Mouse (Mus musculus): ENCODE data around the gene Wwox. TPM values are rescaled to one million over a fixed set of nuclear protein-coding genes. Genes with fewer than 3 reads are reported as not detected.

Gene Wwox
- polyA plus RNA-seq, 1 experiment from 2014 or later = 10.6 TPM

DNA sequence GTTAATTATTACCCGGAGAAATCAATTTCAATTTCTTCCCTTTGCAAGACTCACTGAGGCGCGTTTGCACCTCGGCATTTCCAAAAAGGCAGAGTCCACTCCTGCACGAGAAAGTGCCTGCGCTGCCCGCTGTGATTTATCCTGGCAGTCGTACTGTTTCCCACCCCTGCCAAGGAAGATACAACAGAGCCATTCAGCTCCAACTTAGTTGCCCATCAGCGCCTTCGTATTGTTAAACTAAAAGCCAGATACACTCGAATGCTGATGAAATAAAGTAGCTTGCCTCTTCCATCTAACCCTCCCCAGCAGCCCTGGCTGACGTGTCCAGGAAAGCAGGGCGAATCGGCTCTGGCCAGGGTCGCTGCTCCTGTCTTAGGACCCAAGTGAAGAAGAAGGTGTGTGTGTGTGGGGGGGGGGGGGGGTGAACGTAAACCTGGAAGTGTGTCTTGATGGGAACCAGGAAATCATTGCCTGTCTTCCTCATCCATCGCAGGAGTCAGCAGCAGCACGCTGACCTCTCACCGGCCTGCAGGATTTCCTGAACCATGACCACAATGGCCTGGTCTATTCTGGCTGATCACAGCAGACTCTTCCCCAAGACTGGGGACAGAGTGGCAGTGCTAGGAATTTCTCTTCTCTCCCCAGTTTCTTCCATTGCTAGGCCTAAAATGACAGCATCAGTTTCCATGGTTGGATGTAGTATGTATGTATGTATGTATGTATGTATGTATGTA lies 154.1 kb downstream of the Wwox start:
- Histone ChIP-seq H3K9me3 (replicated peaks) (peaks cover 9% of the 10 kb centered on the region), H3K4me1 (peaks cover 38% of the 10 kb centered on the region), H3K36me3 (peaks cover 10% of the 10 kb centered on the region; the same call in 1 of the 2 replicates), H3K27ac (replicated peaks) (peak overlapping the region; percentile 55; the same call in 1 of the 2 replicates), H3K4me3 (peak overlapping the region; percentile 27; the same call in 1 of the 2 replicates), H3K27me3 (ENCODE audit: low read depth, poor library complexity, severe bottlenecking) (no peaks in the 10 kb centered on the region)
- 32% methylated on average over 19 of the region's 19 CpGs for WGBS
- no peak for DNase-seq (ENCODE audit: low spot score)

DNA sequence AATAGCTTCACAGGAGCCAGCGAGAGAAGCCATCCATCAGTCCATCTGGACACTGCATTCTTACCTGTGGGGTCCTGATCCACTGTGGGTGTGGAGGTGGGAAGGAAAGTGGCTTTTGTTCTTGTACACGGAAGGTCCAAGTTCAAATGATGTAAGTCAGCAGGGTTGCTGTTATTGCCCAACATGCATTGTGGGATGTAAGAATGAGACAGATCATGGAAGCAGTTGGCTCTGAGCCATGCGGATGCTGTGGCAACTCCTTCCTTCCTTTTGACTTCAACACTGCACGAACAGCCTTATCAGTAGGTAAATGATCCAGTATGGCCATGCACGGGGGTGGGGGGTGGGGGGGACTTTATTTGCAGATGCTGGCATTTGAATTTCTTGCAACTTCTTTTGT lies 155.4 kb downstream of the Wwox start:
- no peaks in the 10 kb centered on the region for H3K27me3 ChIP-seq (ENCODE audit: low read depth, poor library complexity, severe bottlenecking)
- peaks cover 49% of the 10 kb centered on the region for H3K4me1 ChIP-seq
- H3K36me3 ChIP-seq = peaks cover 10% of the 10 kb centered on the region; the same call in 1 of the 2 replicates
- H3K9me3 ChIP-seq (replicated peaks) = peaks cover 9% of the 10 kb centered on the region
- H3K4me3 ChIP-seq = no peak overlapping the region
- no peak for DNase-seq (ENCODE audit: low spot score)
- WGBS = 91% methylated on average over 5 of the region's 5 CpGs
- no peak overlapping the region for H3K27ac ChIP-seq (replicated peaks)

DNA sequence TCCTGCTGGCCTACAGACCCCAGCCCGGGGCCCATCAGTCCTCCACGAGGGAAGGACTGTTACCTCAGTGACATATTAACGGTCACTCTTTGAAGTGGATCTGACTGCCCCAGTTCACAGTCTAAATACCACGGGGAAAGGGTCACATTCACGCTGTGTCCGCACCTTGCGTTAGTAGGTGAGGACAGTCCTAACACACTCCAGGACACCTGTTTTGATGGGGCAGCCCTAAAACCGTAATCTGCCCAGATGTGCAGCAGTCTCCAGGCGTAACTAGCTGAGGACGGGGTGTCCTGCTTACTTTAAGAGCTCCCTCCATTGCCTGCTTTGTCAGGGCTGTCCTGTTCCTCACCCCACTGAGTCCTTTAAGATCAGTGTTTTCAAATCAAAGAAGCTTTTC lies 160.1 kb downstream of the Wwox start:
- no peak overlapping the region for H3K4me3 ChIP-seq
- H3K4me1 ChIP-seq = peaks cover 47% of the 10 kb centered on the region
- no peak for DNase-seq (ENCODE audit: low spot score)
- H3K27me3 ChIP-seq (ENCODE audit: low read depth, poor library complexity, severe bottlenecking) = peaks cover 6% of the 10 kb centered on the region; the same call in 1 of the 2 replicates
- peaks cover 10% of the 10 kb centered on the region; the same call in 1 of the 2 replicates for H3K36me3 ChIP-seq
- WGBS = 38% methylated on average over 10 of the region's 10 CpGs
- H3K9me3 ChIP-seq (replicated peaks) = peaks cover 9% of the 10 kb centered on the region
- H3K27ac ChIP-seq (replicated peaks) = peak overlapping the region; percentile 50

DNA sequence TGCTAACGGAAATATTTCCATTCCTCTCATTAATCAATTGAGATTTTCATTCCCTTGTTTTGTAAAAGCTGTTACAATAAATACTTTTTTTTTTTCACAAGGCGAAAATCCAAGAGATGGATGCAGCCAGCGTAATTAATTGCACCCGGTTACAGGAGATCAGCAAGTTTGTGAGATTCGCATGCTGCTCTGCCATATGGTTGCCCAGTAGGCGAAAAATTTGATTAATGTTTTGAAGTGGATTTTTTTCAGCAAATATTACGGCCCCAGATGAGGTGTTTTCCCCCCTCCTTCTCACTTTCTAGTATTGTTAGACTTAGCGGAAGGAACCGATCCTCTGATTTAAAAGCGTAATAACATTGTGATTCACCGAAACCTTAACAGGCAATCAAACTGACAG lies 160.7 kb downstream of the Wwox start:
- Histone ChIP-seq H3K9me3 (replicated peaks) (peaks cover 9% of the 10 kb centered on the region), H3K36me3 (peaks cover 9% of the 10 kb centered on the region; the same call in 1 of the 2 replicates), H3K4me1 (peaks cover 50% of the 10 kb centered on the region), H3K4me3 (no peak overlapping the region), H3K27ac (replicated peaks) (no peak overlapping the region), H3K27me3 (ENCODE audit: low read depth, poor library complexity, severe bottlenecking) (peaks cover 6% of the 10 kb centered on the region; the same call in 1 of the 2 replicates)
- WGBS = 64% methylated on average over 11 of the region's 11 CpGs
- DNase-seq (ENCODE audit: low spot score) = no peak

DNA sequence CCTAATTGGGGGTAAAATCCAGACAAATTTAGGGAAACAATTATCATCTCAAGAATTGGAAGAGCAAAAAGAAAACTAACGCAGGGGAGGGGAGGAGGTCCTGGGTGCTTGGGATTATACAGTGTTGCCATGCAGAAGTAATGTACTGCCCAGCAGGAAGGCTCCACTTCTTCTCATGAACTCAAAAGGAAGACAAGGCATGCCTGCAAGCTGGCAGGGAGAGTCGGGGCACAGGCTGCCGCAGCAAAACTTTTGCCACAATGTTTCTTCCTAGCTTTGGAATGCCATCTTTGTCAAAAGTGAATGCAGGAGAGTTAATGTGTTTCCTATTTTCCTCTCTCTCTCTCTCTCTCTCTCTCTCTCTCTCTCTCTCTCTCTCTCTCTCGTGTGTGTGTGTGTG lies 163.6 kb downstream of the Wwox start:
- Histone ChIP-seq H3K36me3 (no peaks in the 10 kb centered on the region), H3K4me3 (no peak overlapping the region), H3K27ac (replicated peaks) (peak overlapping the region; percentile 42; the same call in 1 of the 2 replicates), H3K4me1 (peaks cover 50% of the 10 kb centered on the region), H3K9me3 (replicated peaks) (no peaks in the 10 kb centered on the region), H3K27me3 (ENCODE audit: low read depth, poor library complexity, severe bottlenecking) (peaks cover 6% of the 10 kb centered on the region; the same call in 1 of the 2 replicates)
- WGBS = 37% methylated on average over 3 of the region's 4 CpGs
- DNase-seq (ENCODE audit: low spot score) = no peak

DNA sequence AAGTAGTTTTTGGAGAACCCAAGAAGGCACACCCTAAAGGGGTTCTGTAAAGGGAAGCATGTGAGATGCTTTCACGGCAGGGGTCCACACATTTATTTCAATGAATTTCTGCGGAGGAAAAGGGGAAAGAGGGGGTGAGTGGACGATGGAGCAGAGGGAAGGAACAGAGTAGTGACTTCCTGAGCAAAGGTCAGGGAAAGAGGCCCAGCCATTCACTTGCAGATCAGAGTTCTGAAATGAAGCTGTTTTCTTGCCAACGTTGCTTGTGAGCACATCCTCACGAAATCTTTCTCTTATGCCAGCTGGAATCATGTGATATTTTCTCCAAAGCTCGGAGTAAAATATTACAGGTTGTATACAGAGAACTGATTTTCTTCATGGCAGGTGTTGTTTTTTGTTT lies 164.1 kb downstream of the Wwox start:
- H3K27ac ChIP-seq (replicated peaks) = peak overlapping the region; percentile 42; the same call in 1 of the 2 replicates

DNA sequence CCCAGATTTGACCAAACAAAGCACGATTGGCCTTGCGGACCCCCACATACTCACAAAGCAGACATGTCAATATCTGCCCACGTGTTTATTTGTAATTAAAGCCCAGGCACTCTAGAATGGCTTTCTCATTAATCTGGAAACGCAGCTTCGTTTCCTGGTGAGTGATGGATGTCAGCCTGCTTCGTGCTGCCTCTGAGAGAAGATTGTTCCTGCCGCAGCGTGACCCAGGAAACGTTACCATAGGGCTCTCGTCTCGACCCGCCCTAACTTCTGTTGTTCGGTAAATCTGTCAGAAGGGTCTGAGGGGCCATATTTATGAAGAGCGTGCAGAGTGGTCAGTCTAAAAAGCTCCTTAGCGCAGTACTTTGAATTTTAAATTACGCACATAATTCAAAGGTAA lies 164.9 kb downstream of the Wwox start:
- no peak for DNase-seq (ENCODE audit: low spot score)
- H3K9me3 ChIP-seq (replicated peaks) = no peaks in the 10 kb centered on the region
- 58% methylated on average over 16 of the region's 16 CpGs for WGBS
- H3K4me3 ChIP-seq = no peak overlapping the region
- peak overlapping the region; percentile 38 for H3K27ac ChIP-seq (replicated peaks)
- H3K4me1 ChIP-seq = peaks cover 44% of the 10 kb centered on the region
- H3K36me3 ChIP-seq = no peaks in the 10 kb centered on the region
- peaks cover 6% of the 10 kb centered on the region; the same call in 1 of the 2 replicates for H3K27me3 ChIP-seq (ENCODE audit: low read depth, poor library complexity, severe bottlenecking)

More for the DNA sequence above, 164.1 kb downstream of the Wwox start:
- Histone ChIP-seq H3K9me3 (replicated peaks) (no peaks in the 10 kb centered on the region), H3K4me3 (no peak overlapping the region), H3K36me3 (no peaks in the 10 kb centered on the region), H3K4me1 (peaks cover 50% of the 10 kb centered on the region), H3K27me3 (ENCODE audit: low read depth, poor library complexity, severe bottlenecking) (peaks cover 6% of the 10 kb centered on the region; the same call in 1 of the 2 replicates)
- WGBS = 33% methylated on average over 6 of the region's 6 CpGs
- no peak for DNase-seq (ENCODE audit: low spot score)

DNA sequence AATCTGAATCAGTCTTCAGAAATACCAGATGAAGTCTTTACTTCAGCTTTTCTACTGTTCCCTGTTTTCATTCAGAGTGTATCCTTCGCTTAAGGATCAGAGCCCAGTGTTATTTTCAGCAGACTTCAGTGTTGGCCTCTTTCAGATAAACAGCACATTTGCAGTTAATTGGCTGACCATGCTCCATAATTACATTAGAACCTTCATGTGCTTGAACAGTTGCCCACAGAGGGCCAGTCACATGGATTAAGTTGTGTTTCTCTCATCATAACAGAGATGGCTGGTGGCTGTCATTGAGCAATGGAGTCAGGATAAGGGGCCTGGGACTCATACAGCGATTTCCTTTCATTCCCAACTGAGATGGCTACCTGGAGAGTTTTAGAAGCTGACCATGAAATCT lies 166.2 kb downstream of the Wwox start:
- Histone ChIP-seq H3K9me3 (replicated peaks) (no peaks in the 10 kb centered on the region), H3K4me3 (no peak overlapping the region), H3K4me1 (peaks cover 31% of the 10 kb centered on the region), H3K27me3 (ENCODE audit: low read depth, poor library complexity, severe bottlenecking) (peaks cover 6% of the 10 kb centered on the region; the same call in 1 of the 2 replicates), H3K27ac (replicated peaks) (no peak overlapping the region), H3K36me3 (no peaks in the 10 kb centered on the region)
- WGBS = 91% methylated on average over 2 of the region's 2 CpGs
- no peak for DNase-seq (ENCODE audit: low spot score)

DNA sequence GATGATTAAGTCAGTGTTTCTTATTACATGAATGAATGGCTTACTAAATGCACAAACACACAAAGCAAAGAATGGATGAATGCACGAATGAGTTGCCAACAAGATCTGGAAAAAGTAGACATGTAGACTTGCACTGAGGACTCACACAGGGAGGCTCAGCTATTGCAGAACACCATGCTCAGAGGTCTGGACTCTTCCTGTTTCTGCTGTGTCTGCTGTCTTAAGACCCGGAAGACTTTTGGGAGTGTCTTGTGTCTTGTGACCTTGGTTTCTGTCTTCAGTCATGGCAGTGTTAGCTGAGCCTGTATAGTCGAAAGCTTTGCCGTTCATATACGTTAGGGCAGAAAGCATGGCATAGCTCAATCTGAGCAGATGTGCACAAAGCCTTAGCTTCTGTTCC lies 169.9 kb downstream of the Wwox start:
- H3K27me3 ChIP-seq (ENCODE audit: low read depth, poor library complexity, severe bottlenecking) = no peaks in the 10 kb centered on the region
- DNase-seq (ENCODE audit: low spot score) = no peak
- WGBS = 93% methylated on average over 5 of the region's 5 CpGs

DNA sequence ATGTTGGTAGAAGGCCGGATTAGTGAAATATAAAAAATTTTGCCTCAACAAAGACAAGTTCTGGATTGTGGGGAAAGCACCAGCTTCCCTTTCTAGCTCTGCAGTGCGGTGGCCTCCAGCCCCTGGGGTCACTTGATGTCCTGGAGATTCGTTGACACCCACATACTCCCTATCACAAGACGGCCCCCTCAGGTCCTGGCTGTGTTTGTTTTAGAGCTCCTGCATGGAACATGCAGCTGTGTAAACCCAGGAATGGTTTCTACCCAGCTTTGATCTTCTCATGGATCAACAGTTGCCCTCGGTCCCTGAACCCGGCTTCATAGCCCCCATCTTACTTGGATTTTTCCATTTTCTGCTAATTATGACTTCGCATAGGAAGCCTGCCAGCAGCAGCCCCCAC lies 171.6 kb downstream of the Wwox start:
- DNase-seq (ENCODE audit: low spot score) = no peak
- H3K27me3 ChIP-seq (ENCODE audit: low read depth, poor library complexity, severe bottlenecking) = no peaks in the 10 kb centered on the region
- no peaks in the 10 kb centered on the region for H3K36me3 ChIP-seq
- H3K27ac ChIP-seq (replicated peaks) = no peak overlapping the region
- peaks cover 14% of the 10 kb centered on the region for H3K4me1 ChIP-seq
- H3K4me3 ChIP-seq = no peak overlapping the region
- no peaks in the 10 kb centered on the region for H3K9me3 ChIP-seq (replicated peaks)
- whole genome bisulfite sequencing = 72% methylated on average over 7 of the region's 7 CpGs

More for the DNA sequence above, 169.9 kb downstream of the Wwox start:
- H3K27ac ChIP-seq (replicated peaks) = no peak overlapping the region
- H3K9me3 ChIP-seq (replicated peaks) = no peaks in the 10 kb centered on the region
- no peak overlapping the region for H3K4me3 ChIP-seq
- H3K36me3 ChIP-seq = no peaks in the 10 kb centered on the region
- peaks cover 16% of the 10 kb centered on the region for H3K4me1 ChIP-seq

DNA sequence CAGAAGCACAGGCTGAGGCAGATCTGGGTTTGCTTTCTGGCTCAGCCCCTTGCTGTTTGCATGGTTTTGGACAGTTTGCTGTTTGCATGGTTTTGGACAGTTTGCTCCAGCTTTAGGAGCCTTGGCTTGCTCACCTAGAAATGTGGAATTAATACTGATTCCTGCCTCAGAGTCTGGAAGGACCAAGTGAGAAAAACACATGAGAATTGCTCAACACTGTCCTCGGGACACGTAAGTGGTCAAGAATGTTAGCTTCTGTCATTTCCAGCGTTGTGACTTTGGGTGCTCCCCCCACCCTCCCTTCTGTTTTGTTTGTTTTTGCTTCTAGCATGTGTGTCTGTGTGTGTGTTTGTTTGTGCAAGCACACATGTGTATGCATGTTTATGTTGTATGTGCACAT lies 172.6 kb downstream of the Wwox start:
- 92% methylated on average over 3 of the region's 3 CpGs for WGBS
- no peak overlapping the region for H3K27ac ChIP-seq (replicated peaks)
- DNase-seq (ENCODE audit: low spot score) = no peak
- H3K9me3 ChIP-seq (replicated peaks) = no peaks in the 10 kb centered on the region
- no peaks in the 10 kb centered on the region for H3K36me3 ChIP-seq
- H3K4me1 ChIP-seq = peaks cover 14% of the 10 kb centered on the region
- no peaks in the 10 kb centered on the region for H3K27me3 ChIP-seq (ENCODE audit: low read depth, poor library complexity, severe bottlenecking)
- H3K4me3 ChIP-seq = no peak overlapping the region

DNA sequence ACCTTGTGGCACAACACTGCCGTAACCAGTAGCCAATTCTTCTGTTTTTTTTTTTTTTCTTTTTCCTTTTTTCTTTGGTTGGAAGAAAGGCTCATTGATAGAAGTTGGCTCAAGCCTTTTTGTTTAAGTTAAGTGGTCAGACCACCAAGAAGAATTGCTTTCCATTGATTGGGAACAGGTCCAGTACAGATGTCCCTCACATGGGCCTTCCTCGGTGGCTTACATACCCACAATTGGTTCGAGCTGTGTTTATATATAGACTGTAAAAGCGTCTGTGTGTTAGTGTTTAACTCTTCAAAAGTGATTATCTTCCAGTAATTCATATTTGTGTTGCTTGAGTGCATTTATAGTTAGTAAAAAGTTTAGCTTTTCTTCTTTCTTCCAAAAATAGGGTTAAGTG lies 176.0 kb downstream of the Wwox start:
- peaks cover 21% of the 10 kb centered on the region for H3K4me1 ChIP-seq
- 81% methylated on average over 4 of the region's 4 CpGs for WGBS
- no peak overlapping the region for H3K27ac ChIP-seq (replicated peaks)
- no peaks in the 10 kb centered on the region for H3K9me3 ChIP-seq (replicated peaks)
- H3K4me3 ChIP-seq = no peak overlapping the region
- no peaks in the 10 kb centered on the region for H3K27me3 ChIP-seq (ENCODE audit: low read depth, poor library complexity, severe bottlenecking)
- H3K36me3 ChIP-seq = no peaks in the 10 kb centered on the region
- DNase-seq (ENCODE audit: low spot score) = no peak

DNA sequence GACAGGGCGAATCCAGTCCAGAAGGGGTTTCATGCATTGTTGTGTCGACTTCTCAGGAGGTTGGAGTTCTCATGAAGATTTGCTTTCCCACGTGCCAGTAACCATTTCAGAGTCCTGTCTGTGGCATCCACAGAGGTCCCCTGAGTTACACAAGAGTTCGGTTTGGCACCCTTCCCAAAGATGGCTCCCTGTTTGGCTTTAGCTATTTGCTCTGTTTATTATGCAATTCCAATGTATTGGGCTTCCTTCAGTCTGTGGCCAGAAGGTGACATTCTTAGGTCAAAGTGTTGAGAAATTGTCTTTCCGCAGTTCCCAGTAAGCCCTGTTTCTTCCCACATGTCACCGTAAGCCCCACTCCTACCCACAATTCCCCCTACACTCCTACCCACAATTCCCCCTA lies 176.5 kb downstream of the Wwox start:
- no peaks in the 10 kb centered on the region for H3K36me3 ChIP-seq
- no peak overlapping the region for H3K4me3 ChIP-seq
- DNase-seq (ENCODE audit: low spot score) = no peak
- H3K4me1 ChIP-seq = peaks cover 20% of the 10 kb centered on the region
- H3K27me3 ChIP-seq (ENCODE audit: low read depth, poor library complexity, severe bottlenecking) = no peaks in the 10 kb centered on the region
- no peak overlapping the region for H3K27ac ChIP-seq (replicated peaks)
- WGBS = 91% methylated on average over 6 of the region's 6 CpGs
- H3K9me3 ChIP-seq (replicated peaks) = no peaks in the 10 kb centered on the region

Data from midbrain, embryonic 10.5 days (tissue).